Mouse (Mus musculus): Measurements from ENCODE around the gene Podn. TPM values are rescaled to one million over a fixed set of nuclear protein-coding genes. Genes with fewer than 3 reads are reported as not detected.

The Podn gene
- polyA plus RNA-seq, 1 experiment, result 1.0 TPM

DNA sequence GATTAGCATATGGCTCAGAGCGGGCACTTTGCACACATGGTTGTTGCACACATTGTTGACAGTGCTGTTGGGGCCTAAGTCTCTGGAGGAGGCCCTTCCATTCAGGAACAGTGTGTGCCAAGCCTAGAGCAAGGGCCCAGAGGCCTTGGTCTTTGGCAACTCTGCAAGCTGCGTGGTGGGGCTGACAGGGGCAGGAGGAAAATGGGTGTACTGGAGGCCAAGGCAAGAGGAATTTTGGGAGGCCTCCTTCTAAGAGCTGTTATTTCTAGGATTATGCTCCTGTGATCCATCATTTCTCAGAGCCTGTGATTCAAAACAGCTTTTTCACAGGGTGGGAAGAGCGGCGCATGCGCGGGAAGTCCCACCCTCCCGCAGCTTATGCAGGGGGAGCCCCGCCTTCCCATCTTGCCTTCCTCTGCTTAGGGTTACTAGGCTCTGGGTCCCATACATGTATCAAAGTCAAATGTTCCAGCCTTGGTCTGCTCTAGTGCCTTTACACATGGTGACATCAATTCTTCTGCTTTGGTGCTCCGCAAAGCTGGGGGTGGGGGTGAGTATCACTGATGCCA is 99.7 kb downstream of the Podn start:
- TF ChIP-seq CTCF (IDR thresholded peaks at IDR 0.05; ENCODE audit: borderline replicate concordance, insufficient read depth, low read depth, low read length), result no peak
- TF ChIP-seq POLR2A (IDR thresholded peaks at IDR 0.05; ENCODE audit: borderline replicate concordance, insufficient read depth, low read length), result no peak
- Histone ChIP-seq H3K4me3 (replicated peaks; ENCODE audit: insufficient read depth, low read depth, low read length) (no peak overlapping the region), H3K27ac (ENCODE audit: insufficient read depth, low read length) (no peak overlapping the region), H3K4me1 (ENCODE audit: control insufficient read depth, insufficient read depth, low read length) (peaks cover 5% of the 10 kb centered on the region), H3K27me3 (ENCODE audit: control insufficient read depth, insufficient read depth, low read length) (no peaks in the 10 kb centered on the region)
- DNase-seq, result no peak
- 94% methylated on average over 9 of the region's 9 CpGs for WGBS

DNA sequence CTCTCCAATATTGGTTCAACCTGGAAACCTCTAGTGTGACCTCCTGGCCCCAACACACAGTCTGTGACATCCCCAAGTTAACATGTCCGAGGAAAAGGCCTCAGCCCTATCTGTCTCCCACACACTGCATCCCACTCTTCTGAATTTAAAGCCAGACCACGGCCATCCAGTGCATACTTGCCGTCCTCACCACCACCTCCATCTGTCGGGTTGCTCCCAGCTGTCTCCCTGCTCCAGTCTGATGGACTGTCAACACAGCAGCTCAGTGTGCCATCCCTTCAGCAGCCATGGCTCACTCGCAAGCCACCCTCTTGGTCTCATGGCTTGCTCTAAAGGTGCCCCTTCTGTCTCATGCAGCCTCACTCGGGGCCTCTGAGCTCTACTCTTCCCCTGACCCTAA is 100.5 kb downstream of the Podn start:
- no peak for TF ChIP-seq CTCF (IDR thresholded peaks at IDR 0.05; ENCODE audit: borderline replicate concordance, insufficient read depth, low read depth, low read length)
- TF ChIP-seq POLR2A (IDR thresholded peaks at IDR 0.05; ENCODE audit: borderline replicate concordance, insufficient read depth, low read length), result no peak
- no peaks in the 10 kb centered on the region for H3K27me3 ChIP-seq (ENCODE audit: control insufficient read depth, insufficient read depth, low read length)
- no peak overlapping the region for H3K27ac ChIP-seq (ENCODE audit: insufficient read depth, low read length)
- peaks cover 10% of the 10 kb centered on the region for H3K4me1 ChIP-seq (ENCODE audit: control insufficient read depth, insufficient read depth, low read length)
- DNase-seq, result no peak
- H3K4me3 ChIP-seq (replicated peaks; ENCODE audit: insufficient read depth, low read depth, low read length), result no peak overlapping the region
- 77% methylated on average over 6 of the region's 6 CpGs for WGBS

DNA sequence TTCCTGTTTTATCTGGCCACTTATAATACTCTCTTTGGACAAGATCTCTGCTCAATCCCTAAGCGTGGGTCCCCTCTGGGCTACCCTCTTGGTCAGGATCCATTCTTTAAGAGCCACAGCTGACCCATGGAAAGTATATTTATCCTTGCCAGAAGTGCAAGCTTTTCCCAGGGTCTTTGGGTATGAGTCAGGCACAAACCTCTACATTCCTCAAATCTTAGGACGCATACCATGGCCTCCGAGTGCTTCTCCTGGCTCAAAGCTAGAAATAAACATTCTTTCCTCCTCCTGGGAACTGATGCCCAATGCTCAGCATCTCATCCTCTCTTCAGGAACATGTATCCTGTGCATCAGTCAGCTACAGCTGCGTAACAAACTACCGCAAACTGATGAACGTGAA is 101.2 kb downstream of the Podn start:
- Histone ChIP-seq H3K4me3 (replicated peaks; ENCODE audit: insufficient read depth, low read depth, low read length) (no peak overlapping the region), H3K4me1 (ENCODE audit: control insufficient read depth, insufficient read depth, low read length) (peaks cover 14% of the 10 kb centered on the region), H3K27me3 (ENCODE audit: control insufficient read depth, insufficient read depth, low read length) (no peaks in the 10 kb centered on the region), H3K27ac (ENCODE audit: insufficient read depth, low read length) (no peak overlapping the region)
- no peak for TF ChIP-seq CTCF (IDR thresholded peaks at IDR 0.05; ENCODE audit: borderline replicate concordance, insufficient read depth, low read depth, low read length)
- TF ChIP-seq POLR2A (IDR thresholded peaks at IDR 0.05; ENCODE audit: borderline replicate concordance, insufficient read depth, low read length), result no peak
- 96% methylated on average over 6 of the region's 6 CpGs for WGBS
- no peak for DNase-seq

DNA sequence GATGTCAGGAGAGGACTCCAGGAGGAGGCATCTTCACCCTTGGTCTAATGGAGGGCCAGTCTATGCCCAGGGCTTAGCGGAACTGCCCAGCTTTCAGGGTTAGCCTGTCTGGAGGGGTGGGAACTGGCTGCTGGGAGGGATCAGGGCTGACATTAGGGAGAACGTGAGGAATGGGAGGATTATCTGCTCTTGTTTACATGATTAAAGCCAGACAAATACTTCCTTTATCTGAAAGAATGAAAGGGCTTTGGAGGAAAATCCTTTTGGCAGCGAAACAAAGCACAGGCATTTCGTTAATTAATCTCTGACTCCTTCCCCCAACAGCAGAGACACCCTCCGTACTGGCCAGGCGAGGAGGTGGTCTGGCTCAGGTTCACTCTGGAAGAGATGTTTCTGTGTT is 104.4 kb downstream of the Podn start:
- WGBS, result 87% methylated on average over 6 of the region's 6 CpGs

DNA sequence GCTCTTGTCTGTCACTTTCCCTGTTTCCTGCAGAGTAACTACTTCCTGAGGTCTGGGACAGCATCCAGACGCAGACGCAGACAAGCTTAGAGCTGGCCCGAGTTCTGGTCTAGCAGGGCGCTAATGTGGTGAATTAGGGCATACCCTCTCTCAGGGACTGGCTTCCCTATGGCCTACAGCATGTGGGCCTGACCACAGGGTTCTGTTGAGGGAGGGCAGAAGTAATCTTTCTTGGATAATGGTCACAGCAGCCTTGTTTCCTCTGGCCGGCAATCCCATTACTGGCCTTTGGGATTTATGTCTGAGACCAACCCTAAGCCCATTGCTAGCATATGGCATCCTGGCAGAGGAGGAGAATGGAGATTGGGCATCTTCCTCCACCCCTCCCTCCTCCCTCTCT is 105.4 kb downstream of the Podn start:
- peak; percentile 55 to 72 for DNase-seq
- Histone ChIP-seq H3K27me3 (ENCODE audit: control insufficient read depth, insufficient read depth, low read length) (no peaks in the 10 kb centered on the region), H3K4me3 (replicated peaks; ENCODE audit: insufficient read depth, low read depth, low read length) (no peak overlapping the region), H3K4me1 (ENCODE audit: control insufficient read depth, insufficient read depth, low read length) (peaks cover 20% of the 10 kb centered on the region), H3K27ac (ENCODE audit: insufficient read depth, low read length) (no peak overlapping the region)
- WGBS, result 7% methylated on average over 5 of the region's 5 CpGs
- no peak for TF ChIP-seq POLR2A (IDR thresholded peaks at IDR 0.05; ENCODE audit: borderline replicate concordance, insufficient read depth, low read length)
- no peak for TF ChIP-seq CTCF (IDR thresholded peaks at IDR 0.05; ENCODE audit: borderline replicate concordance, insufficient read depth, low read depth, low read length)

More for the DNA sequence above, 104.4 kb downstream of the Podn start:
- H3K27me3 ChIP-seq (ENCODE audit: control insufficient read depth, insufficient read depth, low read length), result no peaks in the 10 kb centered on the region
- no peak for TF ChIP-seq CTCF (IDR thresholded peaks at IDR 0.05; ENCODE audit: borderline replicate concordance, insufficient read depth, low read depth, low read length)
- no peak for TF ChIP-seq POLR2A (IDR thresholded peaks at IDR 0.05; ENCODE audit: borderline replicate concordance, insufficient read depth, low read length)
- DNase-seq, result no peak
- H3K4me1 ChIP-seq (ENCODE audit: control insufficient read depth, insufficient read depth, low read length), result peaks cover 14% of the 10 kb centered on the region
- H3K27ac ChIP-seq (ENCODE audit: insufficient read depth, low read length), result no peak overlapping the region
- no peak overlapping the region for H3K4me3 ChIP-seq (replicated peaks; ENCODE audit: insufficient read depth, low read depth, low read length)

DNA sequence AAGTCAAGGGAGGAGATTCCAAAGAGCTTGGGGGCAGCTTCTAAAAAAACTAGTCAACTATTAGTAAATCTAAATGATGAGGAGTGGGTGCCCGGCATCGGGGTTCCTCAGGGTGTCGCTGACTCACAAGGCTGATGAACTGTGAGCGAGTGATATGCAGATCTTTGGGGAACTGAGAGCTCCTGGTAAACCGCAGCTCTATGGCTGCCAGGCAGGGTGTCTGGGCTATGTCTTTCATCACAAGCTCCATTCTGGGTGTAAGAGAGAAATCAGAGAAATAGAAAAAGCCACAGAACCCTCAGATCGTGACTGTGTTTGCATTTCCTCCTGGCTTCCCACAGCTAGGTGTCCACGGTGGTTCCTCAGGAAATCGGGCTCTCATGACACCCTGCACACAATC is 107.3 kb downstream of the Podn start:
- Histone ChIP-seq H3K27me3 (ENCODE audit: control insufficient read depth, insufficient read depth, low read length) (no peaks in the 10 kb centered on the region), H3K4me1 (ENCODE audit: control insufficient read depth, insufficient read depth, low read length) (peaks cover 29% of the 10 kb centered on the region), H3K27ac (ENCODE audit: insufficient read depth, low read length) (no peak overlapping the region), H3K4me3 (replicated peaks; ENCODE audit: insufficient read depth, low read depth, low read length) (no peak overlapping the region)
- TF ChIP-seq CTCF (IDR thresholded peaks at IDR 0.05; ENCODE audit: borderline replicate concordance, insufficient read depth, low read depth, low read length) (no peak), POLR2A (IDR thresholded peaks at IDR 0.05; ENCODE audit: borderline replicate concordance, insufficient read depth, low read length) (no peak)
- no peak for DNase-seq
- WGBS, result 92% methylated on average over 8 of the region's 8 CpGs

DNA sequence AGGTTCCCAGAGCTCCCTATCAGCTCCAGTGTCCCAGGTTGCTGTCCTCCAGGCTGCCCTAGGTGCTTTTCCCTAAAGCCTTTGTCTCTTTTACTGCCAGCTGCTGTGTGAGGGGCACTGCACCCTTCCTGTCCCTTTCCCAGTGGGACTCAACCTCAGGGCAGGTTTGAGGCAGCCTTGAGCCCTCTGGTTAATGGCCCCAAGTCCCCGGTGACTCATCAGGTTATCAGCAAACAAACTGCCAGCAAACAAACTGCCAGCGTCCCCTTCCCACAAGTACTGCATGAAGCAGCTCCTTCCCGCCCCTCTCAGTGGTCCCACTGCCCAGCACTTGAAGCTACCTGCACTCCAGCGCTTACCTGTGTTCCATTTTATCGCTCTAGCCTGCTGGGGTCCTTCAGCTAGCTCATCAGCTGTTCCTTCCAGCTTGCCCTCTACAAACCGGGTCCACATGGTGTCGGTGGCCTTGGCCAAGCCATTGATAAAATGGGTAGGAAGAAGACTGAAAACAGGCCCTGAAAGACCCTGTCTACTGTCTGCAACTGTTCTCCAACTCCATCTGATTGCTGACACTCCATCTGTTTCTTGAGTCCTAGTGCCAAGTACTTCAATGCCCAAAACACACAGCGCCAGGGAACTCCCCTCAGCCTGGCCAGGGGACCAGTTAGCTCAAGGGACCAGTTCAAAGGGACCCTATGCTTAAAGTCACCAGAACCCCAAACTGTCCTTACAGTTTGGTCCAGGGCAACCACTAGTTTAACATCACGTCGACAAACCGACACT is 109.7 kb downstream of the Podn start:
- Histone ChIP-seq H3K27ac (ENCODE audit: insufficient read depth, low read length) (no peak overlapping the region), H3K4me3 (replicated peaks; ENCODE audit: insufficient read depth, low read depth, low read length) (no peak overlapping the region), H3K27me3 (ENCODE audit: control insufficient read depth, insufficient read depth, low read length) (no peaks in the 10 kb centered on the region), H3K4me1 (ENCODE audit: control insufficient read depth, insufficient read depth, low read length) (peaks cover 29% of the 10 kb centered on the region)
- 82% methylated on average over 11 of the region's 11 CpGs for WGBS
- DNase-seq, result no peak
- TF ChIP-seq POLR2A (IDR thresholded peaks at IDR 0.05; ENCODE audit: borderline replicate concordance, insufficient read depth, low read length), result no peak
- TF ChIP-seq CTCF (IDR thresholded peaks at IDR 0.05; ENCODE audit: borderline replicate concordance, insufficient read depth, low read depth, low read length), result no peak

DNA sequence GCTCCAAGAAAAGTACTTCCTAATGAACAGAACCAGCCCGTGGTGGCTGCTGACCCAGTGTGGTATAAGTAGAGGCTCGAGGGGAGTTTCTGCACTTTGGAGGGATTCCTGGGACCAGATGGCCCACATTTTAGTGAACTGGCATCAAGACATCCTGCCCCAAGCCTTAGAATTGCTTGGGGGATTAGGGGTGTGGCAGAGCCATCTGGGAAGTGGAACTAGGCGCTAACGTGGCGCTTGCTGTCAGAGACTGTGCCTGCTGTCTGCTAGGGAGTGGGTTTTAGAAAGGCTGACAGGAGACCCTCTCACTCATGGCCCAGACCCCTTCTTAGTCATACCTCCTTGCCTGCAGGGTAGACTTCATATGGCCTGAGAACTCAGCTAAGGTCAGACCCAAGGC is 110.4 kb downstream of the Podn start:
- H3K27ac ChIP-seq (ENCODE audit: insufficient read depth, low read length), result no peak overlapping the region
- DNase-seq, result no peak
- H3K27me3 ChIP-seq (ENCODE audit: control insufficient read depth, insufficient read depth, low read length), result no peaks in the 10 kb centered on the region
- peaks cover 30% of the 10 kb centered on the region for H3K4me1 ChIP-seq (ENCODE audit: control insufficient read depth, insufficient read depth, low read length)
- H3K4me3 ChIP-seq (replicated peaks; ENCODE audit: insufficient read depth, low read depth, low read length), result no peak overlapping the region
- TF ChIP-seq POLR2A (IDR thresholded peaks at IDR 0.05; ENCODE audit: borderline replicate concordance, insufficient read depth, low read length) (no peak), CTCF (IDR thresholded peaks at IDR 0.05; ENCODE audit: borderline replicate concordance, insufficient read depth, low read depth, low read length) (no peak)
- 81% methylated on average over 5 of the region's 5 CpGs for WGBS

Measured in cerebellum, adult 2 months (tissue).